Mouse (Mus musculus): ENCODE measurements around the gene Tsen34.

Tsen34 gene

DNA sequence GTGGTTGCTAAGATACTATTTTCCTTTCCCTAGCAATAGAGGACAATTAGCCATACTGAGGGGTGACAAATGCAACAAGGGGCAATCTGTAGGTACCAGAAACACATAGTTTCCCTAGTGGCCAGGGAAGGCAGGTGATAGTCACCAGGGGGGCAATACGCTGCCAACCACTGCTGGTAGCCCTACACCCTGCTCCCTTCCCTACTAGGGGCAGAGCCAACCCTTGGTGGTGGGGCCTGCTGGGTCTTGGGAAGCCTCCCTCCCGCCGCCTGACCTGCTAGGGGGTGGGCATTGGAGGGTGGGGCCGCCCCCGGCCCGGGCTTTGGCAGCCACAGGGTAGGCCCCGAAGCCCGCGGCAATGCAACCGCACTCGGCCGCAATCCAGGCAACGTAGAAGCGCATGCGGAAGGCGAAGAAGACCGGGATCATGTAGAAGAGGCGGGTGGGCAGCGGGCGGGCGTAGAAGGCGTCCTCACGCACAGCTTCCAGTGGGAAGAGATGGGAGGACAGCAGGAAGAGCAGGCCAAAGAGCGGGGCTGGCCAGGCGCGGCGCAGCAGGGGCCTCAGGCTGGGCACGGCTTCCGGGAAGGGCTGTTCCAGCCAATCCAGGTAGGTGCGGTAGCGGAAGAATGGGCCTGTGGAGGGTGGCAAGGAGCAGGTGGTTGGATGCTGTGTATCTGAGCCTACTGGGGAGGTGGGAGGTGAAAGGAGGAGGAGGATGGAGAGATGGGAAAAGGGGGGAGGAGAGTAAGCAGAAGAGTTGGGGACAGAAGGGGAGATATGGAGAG is 7.1 kb upstream of the Tsen34 start:
- 90% methylated on average over 31 of the region's 31 CpGs for WGBS

DNA sequence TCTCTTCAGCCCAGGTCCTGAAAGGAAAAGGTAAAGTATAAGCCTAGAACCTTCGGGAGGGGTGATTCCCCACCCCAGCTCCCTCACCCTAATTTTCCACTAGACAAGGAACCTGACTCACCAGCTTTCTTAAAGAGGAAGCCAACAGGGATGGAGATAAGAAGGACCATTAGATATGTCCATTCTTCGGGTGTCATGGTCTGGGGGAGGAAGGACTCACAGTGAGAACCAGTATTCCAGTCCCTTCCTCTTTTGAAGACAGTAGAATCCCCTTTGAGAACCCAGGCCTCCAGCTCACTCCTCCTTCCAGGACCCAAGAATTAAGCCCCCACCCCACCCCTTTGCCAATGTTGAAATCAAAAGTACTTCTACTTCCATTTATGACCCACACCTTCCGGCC is 744 bp upstream of the Tsen34 start:
- WGBS: 28% methylated on average over 3 of the region's 3 CpGs

DNA sequence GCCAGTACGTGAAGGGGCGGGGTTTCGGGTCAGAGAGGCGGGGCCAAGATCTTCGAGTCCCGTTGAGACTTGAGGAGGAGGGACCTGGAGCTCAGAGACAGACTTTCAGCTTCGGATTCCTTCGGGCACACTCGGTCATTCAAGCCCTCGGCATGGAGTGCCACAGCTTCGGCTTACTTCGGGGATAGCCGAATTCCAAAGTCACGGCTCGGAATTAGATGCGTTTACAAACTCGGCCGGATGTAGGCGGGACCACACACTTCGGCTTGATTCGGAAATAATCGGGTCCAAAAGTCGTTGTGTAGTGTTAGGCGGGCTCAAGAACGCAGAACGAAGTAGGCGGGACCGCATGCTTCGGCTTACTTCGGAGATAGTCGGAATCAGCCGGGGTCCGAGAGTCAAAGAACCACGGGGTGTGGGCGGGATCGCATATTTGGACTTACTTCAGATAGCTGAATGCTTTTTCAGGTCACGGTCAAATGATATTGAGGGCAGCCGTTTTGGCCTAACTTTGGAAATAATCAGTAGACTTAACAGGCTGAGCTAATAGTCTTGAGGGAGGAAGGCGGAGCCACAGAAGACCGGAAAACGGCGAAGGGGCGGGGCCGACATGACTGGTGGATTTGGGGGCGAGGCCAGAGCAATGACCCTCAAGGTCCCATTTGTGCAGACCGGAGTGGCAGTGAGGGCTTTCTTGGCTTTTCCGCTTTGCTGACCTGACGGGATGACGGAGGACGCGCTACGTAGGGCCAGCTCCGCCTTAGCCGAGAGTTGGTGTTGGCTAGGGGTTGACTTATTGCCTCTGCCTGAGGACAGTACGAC is 535 bp downstream of the Tsen34 start, which contains the start of gene Mboat7:
Gene Mboat7, minus strand, starts transcription at position 537 of the 822 bp plus-strand sequence.
- WGBS: under 1% methylated on average over 55 of the region's 55 CpGs

DNA sequence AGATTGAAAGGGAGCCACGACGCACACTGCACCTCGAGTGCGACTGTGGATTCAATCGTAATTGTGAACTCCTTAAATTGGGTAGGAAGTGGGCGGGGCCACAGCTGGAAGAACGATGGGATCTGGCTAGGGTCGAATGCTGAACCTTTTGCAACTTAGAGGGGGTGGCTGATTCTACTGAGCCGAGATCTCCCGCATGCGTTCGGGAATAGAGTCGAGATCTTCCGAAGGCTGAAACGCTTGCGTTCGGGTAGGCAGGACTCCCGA is 1.1 kb downstream of the Tsen34 start:
- under 1% methylated on average over 18 of the region's 18 CpGs for WGBS

DNA sequence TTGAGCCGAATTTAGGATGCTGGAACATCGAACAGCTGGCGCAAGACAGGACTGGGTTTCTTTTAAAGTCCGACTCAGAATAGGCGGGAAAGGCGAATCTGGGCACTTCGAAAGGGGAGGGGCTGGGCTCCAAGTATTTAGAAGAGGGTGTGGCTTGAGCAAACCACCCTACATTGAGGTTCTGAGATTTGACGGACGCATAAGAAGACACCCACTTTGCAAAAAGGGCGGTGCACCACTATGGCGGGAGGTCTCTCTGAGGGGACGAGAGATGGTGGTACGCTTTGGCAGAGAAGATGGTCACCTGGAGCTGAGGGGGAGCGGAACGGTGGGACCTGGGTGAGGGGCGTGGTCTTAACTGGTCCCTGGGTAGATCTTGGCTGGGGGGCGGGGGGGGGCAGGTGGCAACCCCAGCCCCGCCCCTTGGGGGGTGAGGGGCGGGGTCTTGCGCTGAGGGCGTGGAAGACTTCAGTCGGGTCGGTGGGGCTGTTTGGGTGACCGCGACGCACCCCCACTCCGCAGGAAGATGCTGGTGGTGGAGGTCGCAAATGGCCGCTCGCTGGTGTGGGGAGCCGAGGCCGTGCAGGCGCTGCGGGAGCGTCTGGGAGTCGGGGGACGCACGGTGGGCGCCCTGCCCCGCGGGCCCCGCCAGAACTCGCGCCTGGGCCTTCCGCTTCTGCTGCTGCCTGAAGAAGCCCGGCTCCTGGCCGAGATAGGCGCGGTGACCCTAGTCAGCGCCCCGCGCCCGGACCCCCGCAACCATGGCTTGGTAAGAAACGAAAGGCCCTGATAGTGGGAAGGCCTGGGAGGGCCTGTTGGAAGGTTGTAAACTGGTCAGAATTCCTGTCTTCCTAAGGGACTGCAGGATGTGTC is 1.6 kb downstream of the Tsen34 start:
- 1% methylated on average over 52 of the region's 55 CpGs for WGBS

DNA sequence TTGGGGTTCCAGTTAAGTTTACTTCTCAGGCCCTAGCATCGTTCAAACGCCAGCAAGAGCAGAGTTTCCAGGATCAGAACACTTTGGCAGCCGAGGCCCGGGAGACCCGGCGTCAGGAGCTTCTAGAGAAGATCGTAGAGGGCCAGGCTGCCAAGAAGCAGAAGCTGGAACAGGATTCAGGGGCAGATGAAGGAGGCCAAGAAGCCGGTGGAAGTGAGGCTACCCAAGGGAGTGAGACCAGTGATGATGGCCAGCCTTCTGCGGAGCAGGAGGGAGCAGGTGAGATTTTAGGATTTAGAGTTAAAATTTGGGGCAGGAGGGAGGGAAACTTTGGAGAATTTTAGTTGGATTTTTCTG is 2.3 kb downstream of the Tsen34 start:
- 12% methylated on average over 9 of the region's 9 CpGs for WGBS

DNA sequence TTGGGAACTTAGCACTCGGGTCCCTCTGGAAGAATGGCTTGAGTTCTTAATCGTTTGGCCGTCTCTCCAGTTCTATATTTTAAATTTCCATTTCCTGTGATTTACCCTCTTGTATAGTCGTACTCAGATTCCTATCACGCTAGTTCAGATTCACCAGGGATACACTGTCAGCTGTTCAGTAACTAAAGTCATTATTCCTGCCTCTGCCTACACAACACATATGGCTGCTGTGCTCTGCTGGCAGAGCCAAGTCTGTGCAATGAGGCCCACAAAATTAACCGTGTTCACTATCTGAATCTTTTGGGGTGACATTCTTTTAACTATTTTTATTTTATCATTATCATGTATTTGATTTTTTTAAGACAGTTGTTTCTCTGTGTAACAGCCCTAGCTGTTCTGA is 5.8 kb downstream of the Tsen34 start:
- WGBS: 53% methylated on average over 6 of the region's 6 CpGs

DNA sequence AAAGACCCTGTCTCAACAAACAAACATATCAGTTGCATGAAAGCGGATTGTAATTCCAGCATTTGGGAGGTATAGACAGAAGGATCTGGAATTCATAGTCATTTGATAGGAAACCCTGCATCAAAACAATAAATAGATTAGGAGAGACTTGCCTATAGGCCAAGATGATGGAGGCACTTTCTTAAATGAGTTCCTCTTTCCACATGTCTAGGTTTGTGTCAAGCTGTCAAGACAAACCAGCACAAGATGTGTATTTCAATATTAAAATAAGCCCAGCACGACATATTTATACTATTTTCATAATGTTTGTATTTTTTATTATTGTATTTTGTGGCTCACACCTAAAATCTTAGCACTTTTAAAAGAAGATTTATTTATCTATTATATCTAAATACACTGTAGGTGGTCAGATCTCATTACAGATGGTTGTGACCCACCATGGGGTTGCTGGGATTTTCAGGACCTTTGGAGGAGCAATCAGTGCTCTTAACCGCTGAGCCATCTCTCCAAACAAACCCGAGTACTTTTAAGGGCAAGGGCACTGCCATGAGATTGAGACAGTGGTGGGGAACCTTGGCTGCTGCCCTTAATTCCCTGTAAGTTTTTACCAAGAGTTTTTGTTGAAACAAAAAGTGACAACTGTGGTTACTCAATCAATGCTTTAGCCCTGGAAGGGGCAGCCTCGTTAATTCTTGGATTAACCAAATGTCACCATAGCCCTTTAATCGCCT is 10.7 kb downstream of the Tsen34 start:
- 23% methylated on average over 6 of the region's 6 CpGs for WGBS

DNA sequence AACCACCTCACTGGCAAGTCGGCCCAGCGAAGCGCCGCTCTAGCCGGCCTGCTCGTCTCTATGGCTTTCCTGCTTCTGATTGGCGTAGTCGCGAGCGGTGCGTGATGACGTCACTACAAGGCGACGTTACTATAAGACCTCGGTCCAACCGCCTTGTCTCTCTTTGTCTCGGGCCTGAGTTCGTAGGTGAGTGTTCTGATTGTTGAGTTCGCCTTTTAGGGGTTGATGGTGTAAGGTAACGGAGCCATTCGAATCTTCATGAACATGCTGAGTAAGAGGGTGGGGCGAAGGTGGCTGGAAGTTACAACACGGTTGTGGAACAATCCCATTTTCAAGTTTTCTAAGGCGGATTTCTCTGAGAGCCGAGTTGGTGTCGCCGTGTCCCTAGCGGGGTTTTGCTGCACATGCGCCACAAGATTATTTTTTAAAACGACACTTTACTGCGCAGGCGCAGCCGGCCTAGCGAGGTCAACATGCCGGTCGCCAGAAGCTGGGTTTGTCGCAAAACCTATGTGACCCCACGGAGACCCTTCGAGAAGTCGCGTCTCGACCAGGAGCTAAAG is 11.3 kb downstream of the Tsen34 start, which contains the start of gene Rps9:
Gene Rps9, plus strand, starts transcription at position 115 of the 563 bp plus-strand sequence.
- 1% methylated on average over 42 of the region's 42 CpGs for whole genome bisulfite sequencing

DNA sequence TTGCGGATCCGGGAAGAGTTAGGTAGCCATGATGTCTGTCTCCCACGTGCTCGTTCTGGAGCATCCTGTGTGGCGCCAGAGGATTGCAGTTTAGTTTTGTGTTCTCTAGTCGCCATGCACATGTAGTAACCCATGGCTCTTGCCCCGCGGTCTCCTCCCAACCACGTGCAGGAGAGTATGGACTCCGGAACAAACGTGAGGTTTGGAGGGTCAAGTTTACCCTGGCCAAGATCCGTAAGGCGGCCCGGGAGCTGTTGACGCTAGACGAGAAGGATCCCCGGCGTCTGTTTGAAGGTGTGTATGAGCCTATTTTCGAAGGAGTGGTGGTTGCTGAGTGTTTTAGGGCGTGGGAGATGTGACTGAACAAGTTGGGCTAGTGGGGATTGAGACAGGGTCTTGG is 11.8 kb downstream of the Tsen34 start:
- WGBS: under 1% methylated on average over 20 of the region's 20 CpGs

DNA sequence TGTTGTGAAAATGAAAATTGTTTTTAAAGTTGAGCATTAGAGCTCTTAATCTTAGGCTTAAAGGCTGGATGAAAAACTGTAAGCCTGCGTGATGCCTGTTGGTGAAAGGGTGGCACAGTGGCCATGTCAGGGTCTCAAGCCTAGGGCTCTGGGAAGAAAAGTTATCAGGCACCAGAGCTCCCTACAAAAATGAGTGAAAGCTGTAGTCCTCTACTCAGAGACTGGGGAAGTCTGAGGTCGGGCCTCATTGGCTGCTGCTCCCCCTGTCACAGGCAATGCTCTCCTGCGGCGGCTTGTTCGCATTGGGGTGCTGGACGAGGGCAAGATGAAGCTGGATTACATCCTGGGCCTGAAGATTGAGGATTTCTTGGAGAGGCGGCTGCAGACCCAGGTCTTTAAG is 12.8 kb downstream of the Tsen34 start:
- 6% methylated on average over 7 of the region's 7 CpGs for WGBS

DNA sequence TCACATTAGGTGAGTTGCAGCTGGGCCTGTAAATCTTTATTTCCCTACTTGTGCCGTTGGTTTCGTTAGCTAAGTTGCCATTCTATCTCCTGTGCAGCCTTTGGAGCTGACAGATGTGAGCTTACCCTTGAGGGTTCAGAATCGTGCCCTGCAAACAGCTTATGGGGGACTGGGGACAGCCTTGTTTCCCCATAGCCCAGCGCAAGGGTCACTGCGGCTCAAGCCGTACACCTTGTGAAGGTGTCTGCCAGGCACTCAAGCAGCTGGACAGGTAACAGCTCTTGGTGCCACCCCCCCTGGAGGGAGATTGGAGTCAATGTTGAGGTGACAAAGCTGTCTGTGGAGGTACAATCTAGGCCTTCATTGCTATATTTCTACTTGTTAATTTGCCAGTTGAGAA is 13.2 kb downstream of the Tsen34 start:
- WGBS: 26% methylated on average over 6 of the region's 6 CpGs

DNA sequence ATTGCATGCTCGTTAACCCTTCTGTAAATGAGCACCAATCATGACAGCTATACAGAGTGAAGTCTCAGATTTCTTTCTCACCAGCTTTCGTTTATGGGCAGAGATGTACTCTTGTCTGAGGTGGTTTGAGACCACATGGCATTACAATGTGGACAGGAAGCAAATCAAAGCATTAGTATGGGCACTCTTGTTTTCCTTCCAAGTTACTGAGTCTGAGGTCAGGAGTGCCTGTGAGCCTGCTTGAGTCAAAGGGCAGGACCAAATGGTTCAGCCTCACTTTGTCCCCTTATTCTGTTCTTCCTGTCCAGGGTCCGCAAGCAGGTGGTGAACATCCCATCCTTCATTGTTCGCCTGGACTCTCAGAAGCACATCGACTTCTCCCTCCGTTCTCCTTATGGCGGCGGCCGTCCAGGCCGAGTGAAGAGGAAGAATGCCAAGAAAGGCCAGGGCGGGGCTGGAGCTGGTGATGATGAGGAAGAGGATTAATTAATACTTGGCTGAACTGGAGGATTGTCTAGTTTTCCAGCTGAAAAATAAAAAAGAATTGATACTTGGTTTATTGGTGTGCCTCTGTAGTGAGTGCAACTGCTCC is 13.8 kb downstream of the Tsen34 start:
- 32% methylated on average over 11 of the region's 11 CpGs for WGBS

DNA sequence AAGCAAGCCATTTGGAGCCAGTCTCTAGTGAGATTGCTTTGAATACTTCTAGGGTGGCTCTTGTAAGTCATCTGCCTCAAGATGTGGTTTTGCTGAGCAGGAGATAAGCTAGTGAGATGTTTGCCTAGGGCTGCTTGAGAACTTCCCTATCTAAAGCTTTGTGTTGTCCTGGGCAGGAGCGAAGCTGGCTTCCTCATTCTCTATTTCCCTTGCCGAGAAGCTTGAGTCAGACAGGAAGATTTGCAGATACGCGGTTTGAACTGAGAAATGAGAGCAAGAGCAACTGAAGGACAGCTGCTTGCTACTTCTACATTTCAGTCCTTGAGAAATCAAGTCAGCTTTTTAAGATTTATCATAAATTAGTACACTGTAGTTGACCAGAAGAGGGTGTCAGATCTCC is 14.4 kb downstream of the Tsen34 start:
- WGBS: 51% methylated on average over 4 of the region's 4 CpGs

DNA sequence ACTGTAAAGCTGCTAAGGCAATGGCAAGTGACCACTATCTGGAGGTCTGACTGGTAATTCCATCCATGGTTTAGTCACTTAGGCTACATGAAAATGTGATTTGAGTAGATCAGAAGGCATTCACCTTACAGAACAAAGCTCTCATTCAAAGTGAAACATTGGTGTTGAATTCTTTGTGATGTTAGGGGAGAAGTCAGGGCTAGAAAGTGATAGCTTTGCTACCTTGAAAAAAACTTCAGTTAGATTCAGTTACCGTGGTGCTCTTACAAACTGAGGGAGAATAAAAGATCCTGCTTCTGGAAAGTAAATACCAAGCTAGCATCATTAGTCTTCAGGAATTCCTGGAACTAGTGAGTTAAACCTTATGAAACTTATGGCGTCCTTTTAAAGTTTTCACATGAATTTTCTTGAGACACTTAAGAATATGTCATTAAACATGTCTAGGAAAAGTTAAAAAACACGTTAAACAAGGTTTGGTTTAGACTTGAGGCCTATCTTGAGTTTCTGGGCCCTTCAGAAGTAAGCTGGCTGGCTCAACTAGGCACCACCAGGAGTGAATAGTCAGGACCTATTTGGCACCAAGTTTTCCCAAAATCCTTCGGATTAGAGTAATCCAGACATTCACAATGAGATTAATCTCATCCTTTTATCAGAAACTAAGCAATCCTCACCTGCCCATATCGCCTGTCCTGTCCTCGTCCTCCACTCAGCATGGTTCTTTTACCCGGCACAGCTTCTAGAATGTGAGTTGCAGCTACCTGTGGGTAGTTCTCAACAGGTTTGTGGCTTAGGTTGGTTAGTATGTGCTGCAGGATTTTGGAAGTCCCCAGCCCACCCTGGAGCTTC is 15.1 kb downstream of the Tsen34 start:
- 56% methylated on average over 7 of the region's 7 CpGs for WGBS

DNA sequence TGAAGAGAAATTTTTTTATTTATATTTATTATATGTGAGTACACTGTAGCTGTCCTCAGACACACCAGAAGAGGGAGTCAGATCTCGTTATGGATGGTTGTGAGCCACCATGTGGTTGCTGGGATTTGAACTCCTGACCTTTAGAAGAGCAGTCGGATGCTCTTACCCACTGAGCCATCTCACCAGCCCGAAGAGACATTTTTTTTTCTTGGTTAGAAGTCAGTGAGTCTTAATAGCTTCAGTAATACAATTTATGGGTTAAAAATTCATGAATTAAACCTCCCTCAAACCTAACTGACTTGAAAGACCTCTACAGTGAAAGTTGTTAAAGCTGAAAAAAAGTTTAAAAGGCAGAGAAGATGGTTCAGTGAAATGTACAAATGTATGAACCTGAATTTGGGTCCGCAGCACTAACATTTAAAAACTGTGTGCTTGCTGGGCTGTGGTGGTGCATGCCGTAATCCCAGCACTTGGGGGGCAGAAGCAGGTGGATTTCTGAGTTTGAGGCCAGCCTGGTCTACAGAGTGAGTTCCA is 15.9 kb downstream of the Tsen34 start:
- 48% methylated on average over 5 of the region's 5 CpGs for WGBS

DNA sequence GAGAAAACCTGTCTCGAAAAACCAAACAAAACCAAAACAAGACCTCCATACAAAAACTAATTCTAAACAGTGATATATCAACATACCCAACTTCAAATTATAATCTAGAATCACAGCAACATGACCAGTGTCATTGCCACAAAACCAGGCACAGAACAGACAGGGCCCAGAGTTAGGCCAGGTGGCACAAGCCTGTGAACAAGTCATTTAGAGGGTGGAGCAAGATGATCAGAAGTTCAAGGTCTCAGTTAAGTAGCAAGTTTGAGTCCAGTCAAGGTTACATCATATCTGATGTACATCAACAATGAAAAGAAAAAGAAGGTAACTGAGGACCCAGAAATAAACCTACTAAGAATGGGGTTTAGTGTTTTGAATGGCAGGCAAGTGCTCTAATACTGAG is 16.3 kb downstream of the Tsen34 start:
- WGBS: 81% methylated on average over 1 of the region's 1 CpGs

DNA sequence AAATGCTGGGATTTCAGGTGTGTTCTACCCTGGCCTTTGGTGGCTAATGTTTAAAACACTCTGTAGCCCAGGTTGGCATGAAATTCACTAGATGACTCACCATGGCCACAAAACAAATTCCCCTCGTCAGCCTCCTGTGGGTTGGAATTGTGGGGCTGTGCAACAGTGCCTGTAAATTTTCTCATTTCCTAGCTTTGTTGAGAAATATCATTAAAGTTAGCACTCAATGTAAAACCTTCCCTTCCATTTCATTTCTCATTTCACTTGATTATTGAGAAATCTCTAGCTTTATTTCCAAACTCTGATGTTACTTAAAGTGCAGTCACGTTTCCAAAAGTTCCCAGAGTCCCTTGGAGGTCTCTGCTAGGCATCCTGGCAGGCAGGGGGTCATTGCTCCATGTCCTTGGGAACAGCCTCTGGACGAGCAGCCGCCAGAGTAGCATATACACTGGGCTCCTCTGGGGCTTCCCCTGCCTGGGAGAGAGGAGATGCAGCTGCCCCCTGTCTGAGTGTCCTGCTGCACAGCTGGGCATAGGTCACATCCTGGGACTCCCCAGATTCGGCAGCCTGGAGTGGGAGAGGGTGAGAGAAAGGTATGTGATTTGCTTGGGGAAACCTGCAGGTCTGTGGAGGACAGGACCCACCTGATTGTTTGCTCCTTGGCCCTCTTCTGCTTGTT is 19.7 kb downstream of the Tsen34 start:
- WGBS: 54% methylated on average over 5 of the region's 5 CpGs

DNA sequence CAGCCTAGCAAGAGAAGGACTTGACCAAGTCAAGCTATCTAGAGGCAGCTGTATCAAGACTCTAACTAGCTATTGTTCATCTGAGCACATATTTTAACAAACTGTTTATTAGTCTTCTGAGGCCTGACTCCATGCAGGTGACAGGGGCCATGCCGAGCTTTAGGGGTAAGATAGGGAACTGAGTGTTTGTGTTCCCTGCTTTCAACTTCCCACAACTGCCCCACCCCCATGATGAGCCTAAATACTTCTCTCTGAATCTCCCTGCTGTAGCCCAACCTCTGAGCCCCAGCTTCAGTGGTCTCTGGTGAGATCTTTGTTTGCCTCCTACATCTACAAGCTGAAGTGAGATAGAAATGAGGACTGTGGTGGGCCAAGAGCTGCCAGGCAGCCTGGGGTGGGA is 22.6 kb downstream of the Tsen34 start:
- WGBS: 83% methylated on average over 1 of the region's 1 CpGs
